Mouse (Mus musculus) heart, postnatal 0 days (tissue): ENCODE data around the gene Elavl2. TPM values are rescaled to one million over a fixed set of nuclear protein-coding genes. Genes with fewer than 3 reads are reported as not detected.

ENCODE experiments used
- ATAC-seq: fragments of 200-750 bp; cut with Nextera tagmentation; 2 replicates; pipeline ENCODE4 v1.8.0; 2017; ENCODE audit warnings: low read depth, moderate number of reproducible peaks, moderate library complexity; ENCODE audit not compliant: insufficient read depth
- DNase-seq: peaks from one replicate; pipeline ENCODE4 v3.0.0-alpha.2; 2016; ENCODE audit warnings: low spot score
- H3K27ac ChIP-seq: fragments of 300-500 bp; sonication (generic); 2 replicates; pipeline ENCODE4 v1.5.1; 2014; ENCODE audit warnings: low read depth, mild to moderate bottlenecking
- H3K27me3 ChIP-seq: fragments of 300-500 bp; sonication (generic); 2 replicates; pipeline ENCODE4 v1.6.1; 2014; ENCODE audit warnings: low read length, mixed read lengths; ENCODE audit not compliant: control insufficient read depth, insufficient read depth
- H3K36me3 ChIP-seq: fragments of 300-500 bp; sonication (generic); replicated peaks from 2 replicates; pipeline ENCODE4 v1.6.1; 2014; ENCODE audit warnings: low read length, mixed read lengths; ENCODE audit not compliant: control insufficient read depth, insufficient read depth
- H3K4me1 ChIP-seq: fragments of 300-500 bp; sonication (generic); 2 replicates; pipeline ENCODE4 v1.6.1; 2014; ENCODE audit warnings: antibody characterized with exemption; ENCODE audit not compliant: control insufficient read depth, insufficient read depth
- H3K4me2 ChIP-seq: fragments of 300-500 bp; sonication (generic); 2 replicates; pipeline ENCODE4 v1.6.1; 2014; ENCODE audit warnings: low read depth, mild to moderate bottlenecking, low read length, moderate library complexity
- H3K4me3 ChIP-seq: fragments of 300-500 bp; sonication (generic); 2 replicates; pipeline ENCODE4 v1.5.1; 2014; ENCODE audit warnings: low read depth, low read length
- H3K9ac ChIP-seq: fragments of 300-500 bp; sonication (generic); replicated peaks from 2 replicates; pipeline ENCODE4 v1.6.1; 2014; ENCODE audit warnings: low read depth, low read length, mixed read lengths
- H3K9me3 ChIP-seq: fragments of 300-500 bp; sonication (generic); replicated peaks from 2 replicates; pipeline ENCODE4 v1.6.1; 2016; ENCODE audit warnings: low read length; ENCODE audit not compliant: control insufficient read depth
- CTCF ChIP-seq: IDR thresholded peaks from 2 replicates; pipeline ENCODE4 v1.5.1; 2016; ENCODE audit warnings: antibody characterized with exemption, control low read depth, low read depth
- EP300 ChIP-seq: IDR thresholded peaks from 2 replicates; pipeline ENCODE4 v1.6.1; 2016; ENCODE audit warnings: antibody characterized with exemption, low read depth
- WGBS: fragments of 180-500 bp; shearing (Covaris S2); extraction: QIAGEN DNeasy Blood & Tissue Kit; methylation state at CpG from one replicate; pipeline ENCODE4 v1.1.7; 2014; 5-methylcytosine and 5-hydroxymethylcytosine counted together
- polyA plus RNA-seq: library from polyadenylated mRNA; unstranded; fragments of >200 nt; fragmentation: Nextera tagmentation; extraction: Ambion mirVana; gene quantifications from 2 replicates; pipeline ENCODE4 v1.2.1, GENCODE M21; 2015
- total RNA-seq: library from RNA; depleted of rRNA; stranded (reverse); fragments of >200 nt; gene quantifications from 2 replicates; pipeline ENCODE4 v1.2.3, GENCODE M21; 2014; ENCODE audit warnings: low replicate concordance

Elavl2 gene
- total and polyA plus RNA-seq, 2 experiments from 2014 or later, result 1.00 TPM; not detected in 1

- H3K4me1 ChIP-seq, result peaks cover 2% of the 10 kb centered on the region; the same call in 1 of the 2 replicates
- no peaks in the 10 kb centered on the region for H3K36me3 ChIP-seq
- H3K9me3 ChIP-seq, result no peaks in the 10 kb centered on the region
- ATAC-seq (no peak), DNase-seq (no peak)
- H3K4me3 ChIP-seq, result no peak overlapping the region
- no peak overlapping the region for H3K9ac ChIP-seq
- H3K4me2 ChIP-seq, result no peak overlapping the region
- no peak for TF ChIP-seq CTCF
- TF ChIP-seq EP300, result no peak
- 40% methylated on average over 9 of the region's 9 CpGs for WGBS
- no peak overlapping the region for H3K27ac ChIP-seq
- H3K27me3 ChIP-seq, result no peaks in the 10 kb centered on the region
Measured at GRCm38 (mm10) chr4:91244554-91244953, 156.0 kb downstream of the Elavl2 start.

- WGBS, result 81% methylated on average over 4 of the region's 4 CpGs
Measured at GRCm38 (mm10) chr4:91243896-91244295, 156.7 kb downstream of the Elavl2 start.

DNA sequence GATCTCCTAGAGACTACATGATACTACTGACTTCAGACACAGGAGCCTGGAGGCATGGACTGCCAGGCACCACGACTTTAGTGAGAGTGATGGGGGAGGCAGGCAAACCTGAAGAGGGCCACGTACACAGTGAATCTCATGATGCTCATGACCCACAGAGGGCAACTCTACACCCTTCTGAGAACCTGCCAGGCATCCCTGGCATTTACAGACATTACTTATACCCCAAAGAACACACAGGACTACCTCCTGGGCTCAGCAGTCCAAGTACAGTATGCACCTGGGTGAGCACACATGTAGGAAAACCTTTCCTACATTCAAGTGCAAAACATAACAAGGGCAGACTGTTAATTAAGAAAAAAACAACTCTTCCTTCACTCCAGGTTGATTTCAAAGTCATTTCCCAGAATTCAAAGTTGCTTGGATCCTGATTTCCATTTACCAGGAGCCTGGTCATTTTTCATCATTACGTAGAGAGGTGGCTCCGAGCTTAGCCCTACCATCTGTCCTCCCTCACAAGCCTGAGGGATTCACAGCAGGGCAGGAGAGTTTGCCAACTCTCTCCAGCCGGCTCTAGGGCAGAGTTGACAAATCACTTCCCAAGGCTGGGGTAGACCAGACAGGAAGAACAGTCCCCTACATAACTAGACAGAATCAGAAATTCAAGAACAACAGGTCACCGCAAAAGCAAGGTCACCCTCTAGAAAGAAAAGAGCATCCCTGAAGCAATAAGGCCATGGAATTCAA lies 161.7 kb downstream of the Elavl2 start:
- 80% methylated on average over 6 of the region's 6 CpGs for WGBS
- TF ChIP-seq EP300 (no peak), CTCF (no peak)
- no peaks in the 10 kb centered on the region for H3K9me3 ChIP-seq
- no peak for ATAC-seq
- no peak overlapping the region for H3K9ac ChIP-seq
- no peaks in the 10 kb centered on the region for H3K27me3 ChIP-seq
- no peak overlapping the region for H3K27ac ChIP-seq
- DNase-seq, result no peak
- no peaks in the 10 kb centered on the region for H3K4me1 ChIP-seq
- no peaks in the 10 kb centered on the region for H3K36me3 ChIP-seq
- no peak overlapping the region for H3K4me3 ChIP-seq
- no peak overlapping the region for H3K4me2 ChIP-seq

More at GRCm38 (mm10) chr4:91243896-91244295, 156.7 kb downstream of the Elavl2 start:
- H3K9me3 ChIP-seq, result no peaks in the 10 kb centered on the region
- H3K4me2 ChIP-seq, result no peak overlapping the region
- H3K4me3 ChIP-seq, result no peak overlapping the region
- peaks cover 2% of the 10 kb centered on the region; the same call in 1 of the 2 replicates for H3K4me1 ChIP-seq
- H3K27ac ChIP-seq, result no peak overlapping the region
- no peak overlapping the region for H3K9ac ChIP-seq
- no peak for TF ChIP-seq EP300
- no peak for TF ChIP-seq CTCF
- H3K27me3 ChIP-seq, result no peaks in the 10 kb centered on the region
- ATAC-seq (no peak), DNase-seq (no peak)
- H3K36me3 ChIP-seq, result no peaks in the 10 kb centered on the region

DNA sequence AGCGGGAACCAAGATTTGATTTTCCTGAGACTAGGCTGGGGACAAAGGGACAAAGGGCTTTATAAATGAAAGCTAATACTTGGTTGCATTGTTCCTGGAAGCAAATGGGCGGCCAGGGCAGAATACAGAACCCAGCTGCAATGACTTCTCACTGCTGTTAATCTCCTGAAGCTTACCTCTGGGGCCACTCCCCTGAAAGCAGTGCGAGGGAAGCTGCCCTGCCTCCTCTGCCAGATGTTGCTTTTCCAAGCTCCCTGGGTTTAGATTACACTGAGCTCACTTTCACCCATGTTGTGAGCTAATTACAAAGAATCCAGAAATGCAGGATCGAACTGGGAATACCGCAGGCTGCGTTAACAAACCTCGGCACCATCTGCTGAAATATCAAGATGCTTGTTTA lies 163.6 kb downstream of the Elavl2 start:
- TF ChIP-seq CTCF (no peak), EP300 (no peak)
- no peaks in the 10 kb centered on the region for H3K27me3 ChIP-seq
- 42% methylated on average over 7 of the region's 7 CpGs for WGBS
- H3K4me1 ChIP-seq, result no peaks in the 10 kb centered on the region
- no peaks in the 10 kb centered on the region for H3K9me3 ChIP-seq
- no peaks in the 10 kb centered on the region for H3K36me3 ChIP-seq
- no peak overlapping the region for H3K4me3 ChIP-seq
- no peak overlapping the region for H3K27ac ChIP-seq
- no peak overlapping the region for H3K9ac ChIP-seq
- no peak overlapping the region for H3K4me2 ChIP-seq
- DNase-seq (no peak), ATAC-seq (no peak)

- H3K27me3 ChIP-seq, result no peaks in the 10 kb centered on the region
- H3K27ac ChIP-seq, result no peak overlapping the region
- H3K9me3 ChIP-seq, result no peaks in the 10 kb centered on the region
- H3K9ac ChIP-seq, result no peak overlapping the region
- WGBS, result 80% methylated on average over 6 of the region's 6 CpGs
- H3K4me1 ChIP-seq, result no peaks in the 10 kb centered on the region
- no peak for TF ChIP-seq EP300
- no peak for TF ChIP-seq CTCF
- no peak for DNase-seq
- H3K4me3 ChIP-seq, result no peak overlapping the region
- no peak for ATAC-seq
- no peak overlapping the region for H3K4me2 ChIP-seq
- H3K36me3 ChIP-seq, result no peaks in the 10 kb centered on the region
Measured at GRCm38 (mm10) chr4:91234941-91235340, 165.6 kb downstream of the Elavl2 start.

DNA sequence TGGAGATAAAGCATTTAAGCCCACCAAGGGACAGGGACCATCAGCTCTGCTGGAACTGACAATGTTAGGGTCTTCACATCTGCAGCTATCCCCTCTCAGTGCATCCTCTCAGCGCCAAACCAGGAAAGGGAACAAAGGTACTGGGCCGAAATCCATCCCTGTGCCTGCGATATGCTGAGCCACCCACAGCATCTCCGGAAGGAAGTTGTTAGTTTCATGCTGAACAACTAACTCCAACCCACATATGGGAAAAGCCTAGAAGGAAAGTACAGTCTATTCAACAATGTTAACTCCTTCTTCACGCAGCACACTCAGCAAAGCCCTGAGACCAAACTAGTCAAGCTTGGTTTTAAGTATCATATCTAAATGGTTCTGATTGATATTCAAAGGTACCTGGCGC lies 167.0 kb downstream of the Elavl2 start:
- Histone ChIP-seq H3K9me3 (no peaks in the 10 kb centered on the region), H3K4me2 (no peak overlapping the region), H3K4me3 (no peak overlapping the region), H3K27me3 (no peaks in the 10 kb centered on the region), H3K9ac (no peak overlapping the region), H3K4me1 (no peaks in the 10 kb centered on the region), H3K27ac (no peak overlapping the region), H3K36me3 (no peaks in the 10 kb centered on the region)
- DNase-seq (no peak), ATAC-seq (no peak)
- 81% methylated on average over 6 of the region's 6 CpGs for WGBS
- TF ChIP-seq EP300, result no peak
